In genomic region chr1:92933611-92934010, GRCm38 (mm10) we compare ENCODE assay signal across 7 mouse cellular contexts. TPM values are rescaled to one million over a fixed set of nuclear protein-coding genes. Genes with fewer than 3 reads are reported as not detected.
A peak's percentile ranks its signal among the peaks of the same experiment; 100 is the strongest.
DNase-seq lines count a peak whose midpoint lies in the region; ATAC-seq and TF ChIP-seq lines count a peak whose summit lies in the region.

No protein-coding gene starts in this region.

- no peaks in the 10 kb centered on the region for H3K27me3 ChIP-seq in testis, adult 2 months (ENCODE audit: control insufficient read depth, insufficient read depth, low read length)
- H3K27me3 ChIP-seq in forebrain, embryonic 13.5 days = peaks cover 5% of the 10 kb centered on the region; the same call in 1 of the 2 replicates
- no peaks in the 10 kb centered on the region; the same call in 1 of the 2 replicates for H3K27me3 ChIP-seq in liver, embryonic 13.5 days

- TF ChIP-seq POLR2A in testis, adult 2 months (IDR thresholded peaks at IDR 0.05; ENCODE audit: control insufficient read depth, low read depth, low read length) = no peak

- H3K4me1 ChIP-seq in testis, adult 2 months (ENCODE audit: control insufficient read depth, insufficient read depth, low read length) = peaks cover 9% of the 10 kb centered on the region
- peaks cover 29% of the 10 kb centered on the region for H3K4me1 ChIP-seq in forebrain, embryonic 13.5 days
- H3K4me1 ChIP-seq in liver, embryonic 13.5 days (replicated peaks) = peaks cover 28% of the 10 kb centered on the region

- DNase-seq in testis, postnatal 10 days (ENCODE audit: low spot score) = no peak
- DNase-seq in liver, embryonic 13.5 days = no peak
- no peak for DNase-seq in frontal cortex, postnatal 36 days (ENCODE audit: low spot score in 2 of 2)
- no peak for DNase-seq in layer of hippocampus, adult 9-11 months
- no peak for DNase-seq in MN1 (ENCODE audit: low spot score)

- H3K4me2 ChIP-seq in forebrain, embryonic 13.5 days = peak overlapping the region; percentile 79
- H3K4me2 ChIP-seq in liver, embryonic 13.5 days = peak overlapping the region; percentile 94

- H3K36me3 ChIP-seq in testis, adult 2 months (ENCODE audit: control insufficient read depth, insufficient read depth, low read length) = no peaks in the 10 kb centered on the region; the same call in 1 of the 2 replicates
- H3K36me3 ChIP-seq in forebrain, embryonic 13.5 days (ENCODE audit: poor library complexity, severe bottlenecking) = peaks cover 11% of the 10 kb centered on the region
- H3K36me3 ChIP-seq in liver, embryonic 13.5 days = peaks cover 9% of the 10 kb centered on the region; the same call in 1 of the 2 replicates

- no peak for TF ChIP-seq CTCF in testis, adult 2 months (IDR thresholded peaks at IDR 0.05; ENCODE audit: control insufficient read depth, insufficient read depth, insufficient replicate concordance, low read depth, low read length)

- whole genome bisulfite sequencing in forebrain, embryonic 13.5 days = 83% methylated on average over 4 of the region's 4 CpGs
- 60% methylated on average over 4 of the region's 4 CpGs for WGBS in liver, embryonic 13.5 days (ENCODE audit: insufficient replicate concordance)

- peak overlapping the region; percentile 82 for H3K9ac ChIP-seq in forebrain, embryonic 13.5 days
- H3K9ac ChIP-seq in liver, embryonic 13.5 days = peak overlapping the region; percentile 73

- no peak for ATAC-seq in forebrain, embryonic 13.5 days
- ATAC-seq in liver, embryonic 13.5 days (ENCODE audit: low read depth) = no peak

- peak overlapping the region; percentile 94 for H3K27ac ChIP-seq in testis, adult 2 months (ENCODE audit: control insufficient read depth, insufficient read depth, low read depth, low read length)
- H3K27ac ChIP-seq in forebrain, embryonic 13.5 days = peak overlapping the region; percentile 95
- peak overlapping the region; percentile 85 for H3K27ac ChIP-seq in liver, embryonic 13.5 days

- no peaks in the 10 kb centered on the region for H3K9me3 ChIP-seq in forebrain, embryonic 13.5 days (replicated peaks)
- H3K9me3 ChIP-seq in liver, embryonic 13.5 days (replicated peaks) = no peaks in the 10 kb centered on the region

- H3K4me3 ChIP-seq in testis, adult 2 months (ENCODE audit: control insufficient read depth, low read depth, low read length) = peak overlapping the region; percentile 87
- H3K4me3 ChIP-seq in forebrain, embryonic 13.5 days = peak overlapping the region; percentile 71
- peak overlapping the region; percentile 73 for H3K4me3 ChIP-seq in liver, embryonic 13.5 days (replicated peaks)

RNA-seq across cellular contexts. Expression of gene Capn10, which starts 0.6 kb away (rescaled TPM):
- 31.9 and 32.5 TPM in 2 replicates for polyA plus RNA-seq in testis, adult 2 months (2012; rRNA removed)
- polyA plus RNA-seq in forebrain, embryonic 13.5 days (2015; fragmentation: Nextera tagmentation; extraction: Ambion mirVana) = 51.7 and 54.3 TPM in 2 replicates
- 10.1 and 10.9 TPM in 2 replicates for polyA plus RNA-seq in liver, embryonic 13.5 days (2015; fragmentation: Nextera tagmentation; extraction: Ambion mirVana)

RNA-seq across cellular contexts. Expression of gene Gpr35, which starts 17.1 kb away (rescaled TPM):
- 0.70 and 0.88 TPM in 2 replicates for polyA plus RNA-seq in testis, adult 2 months (2012; rRNA removed)
- 0.25 and 0.46 TPM in 2 replicates for polyA plus RNA-seq in forebrain, embryonic 13.5 days (2015; fragmentation: Nextera tagmentation; extraction: Ambion mirVana)
- 0.37 and 0.42 TPM in 2 replicates for polyA plus RNA-seq in liver, embryonic 13.5 days (2015; fragmentation: Nextera tagmentation; extraction: Ambion mirVana)

RNA-seq across cellular contexts. Expression of gene Rnpepl1, which starts 23.0 kb away (rescaled TPM):
- polyA plus RNA-seq in testis, adult 2 months (2012; rRNA removed) = 88.8 and 99.3 TPM in 2 replicates
- polyA plus RNA-seq in forebrain, embryonic 13.5 days (2015; fragmentation: Nextera tagmentation; extraction: Ambion mirVana) = 18.6 and 20.5 TPM in 2 replicates
- polyA plus RNA-seq in liver, embryonic 13.5 days (2015; fragmentation: Nextera tagmentation; extraction: Ambion mirVana) = 12.3 and 13.1 TPM in 2 replicates

RNA-seq across cellular contexts. Expression of gene Dusp28, which starts 26.8 kb away (rescaled TPM):
- 5.7 TPM in 2 replicates for polyA plus RNA-seq in testis, adult 2 months (2012; rRNA removed)
- 16.6 and 17.5 TPM in 2 replicates for polyA plus RNA-seq in forebrain, embryonic 13.5 days (2015; fragmentation: Nextera tagmentation; extraction: Ambion mirVana)
- polyA plus RNA-seq in liver, embryonic 13.5 days (2015; fragmentation: Nextera tagmentation; extraction: Ambion mirVana) = 6.7 and 7.5 TPM in 2 replicates

RNA-seq across cellular contexts. Expression of gene Ankmy1, which starts 30.9 kb away (rescaled TPM):
- 50.5 and 53.4 TPM in 2 replicates for polyA plus RNA-seq in testis, adult 2 months (2012; rRNA removed)
- 0.71 and 1.4 TPM in 2 replicates for polyA plus RNA-seq in forebrain, embryonic 13.5 days (2015; fragmentation: Nextera tagmentation; extraction: Ambion mirVana)
- 0.09 TPM in 1 of 2 replicates, not detected in the other for polyA plus RNA-seq in liver, embryonic 13.5 days (2015; fragmentation: Nextera tagmentation; extraction: Ambion mirVana)
